Mouse (Mus musculus): ENCODE measurements around the gene Myo15.
"Not testable (repeated sequence)": the region's sequence is repeated elsewhere in the genome, so short reads cannot be mapped to it uniquely, and the experiment has no call there.

The Myo15 gene

DNA sequence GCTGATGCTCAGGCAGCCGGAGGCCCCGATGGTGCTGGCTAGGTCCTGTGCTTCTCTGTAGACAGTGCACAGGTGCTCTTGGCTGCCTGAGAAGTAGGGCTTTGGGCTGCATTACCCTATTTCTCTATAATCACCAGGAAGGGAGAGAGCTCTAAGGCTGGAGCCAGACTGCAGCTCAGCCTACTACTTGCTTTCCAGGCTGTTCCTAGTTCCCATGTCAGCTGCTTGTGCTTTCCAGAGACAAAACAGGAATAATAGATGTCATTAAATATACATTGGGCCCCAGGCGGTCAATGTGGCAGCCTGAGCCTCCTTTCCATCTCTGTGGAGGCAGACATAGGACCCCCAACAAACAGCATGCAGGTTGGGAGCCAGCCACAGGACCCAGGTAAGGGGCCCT lies at the start of gene Myo15:
Gene Myo15 (plus strand): TSS at position 301 of the 400 bp plus-strand sequence.
- DNase-seq (ENCODE audit: low spot score in 2 of 2): no peak

DNA sequence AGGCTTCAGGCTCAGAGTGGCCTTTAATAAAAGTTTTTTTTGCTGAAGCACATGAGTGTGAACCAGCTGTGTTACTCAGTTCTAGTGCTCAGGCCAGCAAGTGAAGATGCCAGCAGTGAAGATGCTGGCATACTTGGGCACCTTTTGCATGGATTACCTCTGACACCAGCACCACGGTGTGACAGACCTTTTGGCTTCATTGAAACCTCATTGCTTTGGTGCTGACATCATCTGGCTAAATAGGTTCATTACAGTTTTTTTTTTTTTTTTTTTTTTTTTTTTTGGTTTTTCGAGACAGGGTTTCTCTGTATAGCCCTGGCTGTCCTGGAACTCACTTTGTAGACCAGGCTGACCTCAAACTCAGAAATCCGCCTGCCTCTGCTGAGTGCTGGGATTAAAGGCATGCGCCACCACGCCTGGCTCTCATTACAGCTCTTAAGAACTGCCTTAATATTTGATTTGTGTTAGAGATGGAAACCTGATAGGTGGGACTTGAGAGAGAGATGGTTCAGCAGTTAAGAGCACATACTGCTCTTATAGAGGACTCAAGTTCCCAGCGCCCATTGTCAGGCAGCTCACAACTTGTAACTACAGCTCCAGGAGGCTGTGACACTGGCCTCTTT lies 47.0 kb upstream of the Myo15 start:
- no peak for DNase-seq (ENCODE audit: low spot score in 2 of 2)

DNA sequence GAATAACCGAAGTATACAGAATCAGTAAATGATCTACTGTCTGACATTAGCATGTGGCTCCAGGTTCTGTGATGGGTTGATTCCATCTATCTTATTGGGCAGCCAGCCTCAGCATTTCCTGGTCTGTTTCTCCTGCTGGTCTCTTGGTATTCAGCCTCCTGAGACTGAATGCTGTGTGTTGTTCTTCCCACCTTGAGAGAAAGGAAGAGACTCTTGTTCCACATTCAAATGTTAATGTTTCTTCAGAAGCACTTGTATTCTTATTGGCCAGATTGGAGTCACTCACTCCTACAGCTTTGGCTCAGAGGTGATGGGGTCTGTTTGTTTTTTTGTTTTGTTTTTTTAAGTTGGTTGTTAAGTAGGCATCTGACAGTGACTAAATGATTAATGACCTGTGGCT lies 46.1 kb upstream of the Myo15 start:
- DNase-seq (ENCODE audit: low spot score in 2 of 2): no peak

DNA sequence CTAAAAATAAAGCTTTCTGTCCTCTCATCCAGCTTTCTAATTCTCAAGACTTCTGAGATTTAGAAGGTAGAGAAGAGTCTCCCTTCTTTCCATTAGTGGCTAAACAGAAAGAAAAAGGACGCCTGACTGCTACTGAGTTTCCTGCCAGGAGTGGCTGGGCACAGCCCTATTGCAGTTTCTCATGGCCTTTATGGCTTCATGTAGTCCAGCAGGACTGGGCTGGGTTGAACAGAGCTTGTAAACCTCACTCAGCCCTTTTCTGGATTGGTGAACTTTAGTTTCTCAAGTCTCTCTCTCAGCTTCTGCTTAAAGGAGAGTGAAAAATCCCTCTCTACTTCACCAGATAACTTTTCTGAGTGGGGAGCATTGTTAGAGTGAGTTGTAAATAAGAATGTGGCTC lies 42.7 kb upstream of the Myo15 start:
- no peak for DNase-seq (ENCODE audit: low spot score in 2 of 2)

DNA sequence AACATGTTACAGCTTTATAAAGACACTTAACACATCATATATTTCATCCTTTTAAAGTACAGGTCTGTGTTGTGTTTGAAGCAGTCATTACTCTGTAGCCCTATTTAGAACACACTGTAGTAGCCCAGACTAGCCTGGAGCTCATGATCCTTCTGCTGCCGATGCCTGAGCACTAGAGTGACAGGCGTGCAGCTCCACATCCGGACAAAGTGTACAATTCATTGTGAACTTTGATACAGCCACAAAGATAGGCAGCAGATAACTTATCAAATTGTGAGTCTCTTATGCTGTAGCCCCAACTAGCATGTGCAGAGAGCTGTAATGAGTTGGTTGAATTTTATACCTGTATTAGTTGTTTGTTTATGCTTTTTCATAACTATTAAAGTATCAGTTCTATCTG lies 41.5 kb upstream of the Myo15 start:
- no peak for DNase-seq (ENCODE audit: low spot score in 2 of 2)

DNA sequence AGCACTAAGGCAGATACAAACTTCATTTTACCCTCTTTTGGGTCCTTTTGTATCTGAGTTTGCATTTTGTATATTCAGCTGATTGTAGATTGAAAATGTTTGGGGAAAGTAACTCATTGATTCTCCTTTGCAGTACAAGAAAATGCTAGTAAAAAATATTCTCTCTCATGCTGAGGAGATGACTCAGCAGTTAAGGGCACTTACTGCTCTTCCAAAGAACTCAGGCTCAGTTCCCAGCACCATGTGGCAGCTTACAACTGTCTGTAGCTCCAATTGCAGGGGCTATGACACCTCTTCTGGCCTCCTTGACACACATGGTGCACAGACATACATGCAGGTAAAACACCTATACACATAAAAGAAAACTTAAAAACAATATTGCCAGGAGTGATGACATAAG lies 35.6 kb upstream of the Myo15 start:
- no peak for DNase-seq (ENCODE audit: low spot score in 2 of 2)

DNA sequence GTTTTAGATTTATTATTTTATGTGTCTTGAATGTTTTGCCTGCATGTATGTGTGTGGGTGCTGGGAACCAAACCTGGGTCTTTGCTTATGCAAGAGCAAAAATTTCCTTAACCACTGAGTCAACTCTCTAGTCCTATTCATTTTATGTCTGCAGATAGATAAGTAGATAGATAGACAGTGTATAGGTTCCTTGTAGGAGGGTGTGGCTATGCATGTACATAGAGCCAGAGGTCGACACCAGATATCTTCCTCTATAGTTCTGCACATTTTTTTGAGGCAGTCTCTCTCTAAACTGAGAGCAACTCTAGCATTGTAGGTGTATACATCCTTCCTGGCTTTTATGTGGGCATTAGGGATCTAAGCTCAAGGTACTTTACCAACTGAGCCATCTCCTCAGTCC lies 34.0 kb upstream of the Myo15 start:
- DNase-seq (ENCODE audit: low spot score in 2 of 2): no peak

DNA sequence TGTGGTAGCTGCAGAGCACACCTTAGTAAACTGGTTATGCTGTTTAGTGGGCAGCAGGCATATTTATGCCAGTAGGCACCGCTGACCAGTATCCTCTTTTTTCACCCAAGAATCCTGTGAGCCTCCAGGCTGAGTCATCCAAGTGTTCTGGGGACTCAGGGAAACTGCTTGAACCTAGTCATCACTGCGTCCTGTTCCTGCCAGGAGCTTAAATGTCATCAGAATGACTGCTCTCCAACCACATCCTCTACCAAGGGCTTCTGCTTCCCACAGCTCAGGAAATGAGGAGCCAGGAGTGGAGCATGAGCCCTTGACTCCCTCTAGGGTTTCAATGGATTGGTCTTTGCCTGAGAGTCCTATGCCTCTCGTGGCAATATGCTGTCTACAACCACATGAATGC lies 32.5 kb upstream of the Myo15 start:
- no peak for DNase-seq (ENCODE audit: low spot score in 2 of 2)

DNA sequence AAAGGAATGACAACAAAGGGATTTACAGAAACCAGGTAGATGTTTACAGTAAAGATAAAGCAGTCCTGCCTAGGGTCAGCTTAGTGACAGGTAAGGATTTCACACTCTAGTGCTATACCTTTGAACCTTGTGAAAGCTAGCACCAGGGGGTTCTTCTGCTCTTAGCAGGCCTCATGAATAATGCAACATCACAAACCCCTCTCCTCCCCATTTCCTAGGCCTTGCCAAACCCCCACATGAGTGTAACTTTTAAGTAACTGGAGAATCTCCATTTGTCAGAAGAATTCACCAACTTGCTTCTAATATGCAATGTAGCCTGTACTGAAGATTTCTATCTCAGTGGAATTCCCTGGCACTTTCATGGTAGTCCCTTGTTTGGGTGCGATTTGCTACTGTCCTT lies 29.5 kb upstream of the Myo15 start:
- not testable (repeated sequence) for DNase-seq (ENCODE audit: low spot score in 2 of 2)

DNA sequence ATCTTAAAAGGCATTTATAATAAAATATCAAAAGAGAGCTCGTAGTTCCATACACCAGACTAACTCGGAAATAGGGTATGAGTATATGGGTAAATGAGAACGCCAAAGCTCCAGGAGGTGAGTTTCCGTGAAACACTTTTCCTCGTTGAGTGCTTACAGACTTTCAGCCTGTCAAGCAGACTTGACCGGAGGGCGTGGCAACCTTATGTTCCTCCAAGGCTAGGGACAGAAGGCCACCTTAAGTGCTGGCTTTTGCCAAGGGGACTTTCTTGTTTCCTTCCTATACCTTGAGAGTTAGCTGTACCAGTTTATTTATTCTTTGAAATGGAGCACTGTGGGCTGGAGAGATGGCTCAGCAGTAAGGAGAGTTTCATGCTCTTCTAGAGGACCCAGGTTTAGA lies 29.0 kb upstream of the Myo15 start:
- no peak for DNase-seq (ENCODE audit: low spot score in 2 of 2)

DNA sequence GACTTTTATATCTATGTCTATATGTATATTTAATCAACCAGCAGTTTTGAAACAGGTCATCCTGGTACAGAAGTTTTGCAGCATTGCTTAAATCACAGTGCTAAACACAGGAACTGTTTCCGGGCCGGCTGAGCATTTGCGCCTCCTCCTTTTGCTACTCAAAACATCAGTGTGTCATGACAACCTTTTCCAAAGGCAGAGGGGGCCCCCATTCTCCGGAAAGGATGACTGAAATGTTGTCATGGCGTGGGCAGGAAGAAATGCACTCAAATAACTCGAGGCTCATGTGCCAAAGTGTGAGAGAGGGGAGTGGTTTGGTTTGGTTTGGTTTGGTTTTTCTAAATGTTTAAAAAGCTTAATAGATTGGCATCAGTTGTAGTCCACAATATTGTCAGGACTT lies 26.2 kb upstream of the Myo15 start:
- no peak for DNase-seq (ENCODE audit: low spot score in 2 of 2)

DNA sequence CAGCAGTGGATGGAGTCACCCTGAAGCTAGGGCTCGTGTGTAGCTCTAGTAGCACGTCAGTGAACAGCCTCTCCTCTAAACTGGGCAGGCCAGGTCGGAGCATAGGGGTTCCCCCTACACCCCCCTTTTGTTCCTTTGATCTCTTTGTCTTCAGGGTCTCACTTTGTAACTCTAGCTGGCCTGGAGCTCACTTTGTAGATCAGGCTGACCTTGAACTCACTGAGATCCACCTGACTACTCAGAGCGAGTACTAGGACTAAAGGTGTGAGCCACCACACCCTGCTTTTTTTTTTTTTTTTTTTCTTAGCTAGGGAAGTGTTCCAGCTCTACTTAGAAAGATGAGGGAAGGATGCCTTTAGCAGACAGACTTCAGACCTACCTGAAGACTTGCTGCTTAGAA lies 25.1 kb upstream of the Myo15 start:
- no peak for DNase-seq (ENCODE audit: low spot score in 2 of 2)

DNA sequence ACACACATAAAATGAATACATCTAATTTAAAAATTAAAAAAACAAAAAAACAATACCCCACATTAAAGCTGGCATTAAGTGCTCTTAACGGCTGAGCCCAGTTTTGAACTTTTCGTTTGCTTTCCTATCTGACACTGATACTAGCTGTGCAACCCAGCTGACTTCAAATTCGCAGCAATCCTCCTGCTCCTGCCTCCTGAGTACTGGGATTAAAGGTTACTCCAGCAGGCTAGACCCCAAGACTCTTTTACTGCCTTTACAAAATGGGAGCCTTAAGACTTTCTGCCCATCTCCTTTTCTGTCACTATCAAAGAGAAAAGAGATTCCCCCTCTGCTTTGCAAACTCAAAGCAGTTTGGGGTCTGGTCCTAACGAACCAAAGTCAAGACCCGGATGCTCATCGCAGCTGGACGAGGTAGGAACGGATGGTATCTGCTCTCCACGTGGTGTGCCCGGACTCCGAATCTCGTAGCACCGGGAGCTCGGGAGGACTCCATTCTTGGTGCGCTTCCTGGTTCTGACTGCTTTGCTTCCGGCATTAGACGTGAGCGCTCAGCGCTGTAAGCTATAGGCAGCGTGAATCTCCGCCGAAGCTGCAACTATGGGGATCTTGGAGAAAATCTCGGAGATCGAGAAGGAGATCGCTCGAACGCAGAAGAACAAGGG lies 14.9 kb upstream of the Myo15 start, which contains the start of gene Drg2:
Gene Drg2 (plus strand): TSS at position 512 of the 665 bp plus-strand sequence.
- DNase-seq (ENCODE audit: low spot score in 2 of 2): peak; percentile 85 to 89

DNA sequence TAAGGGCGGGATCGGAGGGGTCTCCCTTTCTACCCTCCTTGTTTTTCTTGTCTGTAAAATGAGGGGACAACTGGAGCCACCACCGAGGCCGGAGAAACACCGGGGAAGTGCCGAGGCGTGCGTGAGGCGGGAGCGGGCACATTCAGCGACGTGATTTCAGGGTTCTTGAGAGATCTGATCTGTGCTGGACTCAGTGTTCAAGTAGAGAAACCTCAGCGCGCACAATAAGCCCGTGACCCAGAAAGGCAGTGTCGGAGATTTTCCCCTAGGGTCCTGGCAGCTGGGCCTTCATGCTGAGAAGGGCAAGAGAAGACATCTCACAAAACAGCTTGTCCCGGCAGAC lies 14.4 kb upstream of the Myo15 start:
- DNase-seq (ENCODE audit: low spot score in 2 of 2): no peak

DNA sequence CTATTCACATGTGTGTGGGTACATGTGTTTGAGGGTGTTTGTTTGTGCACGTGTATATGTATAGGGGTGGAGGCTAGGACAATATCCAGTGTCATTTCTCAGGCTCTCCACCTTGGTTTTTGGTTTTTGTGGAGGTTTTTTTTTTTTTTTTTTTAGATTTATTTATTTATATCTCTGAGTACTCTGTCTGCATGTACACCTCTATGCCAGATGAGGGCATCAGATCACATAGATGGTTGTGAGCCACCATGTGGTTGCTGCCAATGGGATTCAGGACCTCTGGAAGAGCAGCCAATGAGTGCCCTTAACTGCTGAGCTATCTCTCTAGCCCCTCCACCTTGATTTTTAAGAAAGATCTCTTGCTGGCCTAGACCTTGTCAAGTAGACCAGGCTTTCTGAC lies 11.2 kb upstream of the Myo15 start:
- no peak for DNase-seq (ENCODE audit: low spot score in 2 of 2)

DNA sequence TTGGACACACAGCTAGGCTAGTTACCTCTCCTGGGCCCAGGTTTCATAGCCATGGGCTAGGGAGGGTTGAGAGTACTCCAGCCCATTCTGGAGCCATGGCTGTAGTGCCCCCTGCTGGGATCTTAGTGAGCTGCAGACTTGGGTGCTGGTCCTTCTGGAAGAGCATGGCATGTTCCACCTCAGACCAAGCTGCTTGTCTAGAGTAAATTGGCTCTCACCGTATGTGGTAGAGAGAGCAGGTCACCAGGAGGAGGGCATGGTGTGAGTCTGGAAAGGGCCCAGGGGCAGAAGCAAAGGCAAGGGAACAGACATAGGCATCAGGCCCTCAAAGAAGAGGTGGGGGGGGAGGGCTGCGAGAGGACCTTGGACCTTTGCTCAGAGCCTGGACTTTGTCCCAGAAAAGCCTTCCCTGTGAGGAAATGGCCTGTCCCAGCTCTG lies 3.2 kb upstream of the Myo15 start:
- no peak for DNase-seq (ENCODE audit: low spot score in 2 of 2)

DNA sequence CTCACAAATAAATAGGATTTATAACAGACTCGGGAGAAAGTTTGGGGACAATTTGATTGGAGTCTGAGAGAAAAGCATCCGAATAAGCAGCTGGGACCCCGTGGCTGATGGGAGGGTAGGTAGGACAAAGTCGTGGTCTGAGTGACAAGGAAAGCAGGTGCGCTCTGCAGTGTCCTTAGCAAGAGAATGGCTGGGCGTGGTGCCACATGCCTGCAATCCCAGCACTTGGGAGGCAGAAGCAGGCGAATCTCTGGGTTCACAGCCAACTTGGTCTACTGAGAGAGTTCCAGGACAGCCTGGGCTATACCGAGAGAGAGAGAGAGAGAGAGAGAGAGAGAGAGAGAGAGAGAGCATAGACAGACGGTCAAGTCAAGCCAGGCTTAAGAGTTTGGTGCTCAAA lies 1.6 kb downstream of the Myo15 start:
- DNase-seq (ENCODE audit: low spot score in 2 of 2): no peak

DNA sequence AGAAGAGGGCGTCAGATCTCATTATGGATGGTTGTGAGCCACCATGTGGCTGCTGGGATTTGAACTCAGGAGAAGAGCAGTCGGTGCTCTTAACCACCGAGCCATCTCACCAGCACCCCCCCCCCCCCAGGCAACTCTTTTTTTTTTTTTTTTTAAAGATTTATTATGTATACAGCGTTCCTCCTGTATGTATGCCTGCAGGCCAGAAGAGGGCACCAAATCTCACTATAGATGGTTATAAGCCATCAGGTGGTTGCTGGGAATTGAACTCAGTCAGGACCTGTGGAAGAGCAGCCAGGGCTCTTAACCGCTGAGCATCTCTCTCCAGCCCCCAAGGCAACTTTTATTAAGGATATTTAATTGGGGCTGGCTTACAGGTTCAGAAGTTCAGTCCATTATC lies 5.4 kb downstream of the Myo15 start:
- DNase-seq (ENCODE audit: low spot score in 2 of 2): no peak

DNA sequence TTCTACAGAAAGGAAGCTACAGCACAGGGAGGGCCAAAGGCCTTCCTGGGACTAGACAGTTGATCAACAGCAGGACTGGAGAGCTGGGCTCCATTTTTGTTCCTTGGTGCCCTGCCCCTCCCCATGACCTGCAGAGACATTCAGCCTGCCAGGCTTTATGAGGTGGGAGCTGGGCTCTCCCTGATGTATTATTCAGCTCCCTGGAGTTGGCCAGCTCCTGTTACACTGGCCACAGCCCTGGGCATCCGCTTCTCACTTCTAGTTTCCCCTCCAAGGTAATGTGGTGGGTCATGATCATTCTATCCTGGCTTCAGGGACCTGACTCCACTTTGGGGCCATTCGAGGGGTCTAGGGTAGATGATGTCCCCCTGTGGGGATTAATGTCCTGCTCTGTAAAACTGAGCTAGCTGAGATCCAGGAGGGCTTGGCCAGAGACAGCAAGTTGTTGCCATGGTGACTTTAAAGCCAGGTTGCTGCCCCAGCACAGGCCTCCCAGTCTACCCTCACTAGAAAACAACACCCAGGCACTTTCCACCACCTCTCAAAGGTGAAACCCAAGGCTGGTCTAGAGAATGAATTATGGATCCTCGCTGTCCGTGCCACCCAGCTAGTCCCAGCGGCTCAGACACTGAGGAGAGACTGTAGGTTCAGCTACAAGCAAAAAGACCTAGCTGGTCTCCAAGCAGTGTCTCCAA lies 6.7 kb downstream of the Myo15 start:
- no peak for DNase-seq (ENCODE audit: low spot score in 2 of 2)

DNA sequence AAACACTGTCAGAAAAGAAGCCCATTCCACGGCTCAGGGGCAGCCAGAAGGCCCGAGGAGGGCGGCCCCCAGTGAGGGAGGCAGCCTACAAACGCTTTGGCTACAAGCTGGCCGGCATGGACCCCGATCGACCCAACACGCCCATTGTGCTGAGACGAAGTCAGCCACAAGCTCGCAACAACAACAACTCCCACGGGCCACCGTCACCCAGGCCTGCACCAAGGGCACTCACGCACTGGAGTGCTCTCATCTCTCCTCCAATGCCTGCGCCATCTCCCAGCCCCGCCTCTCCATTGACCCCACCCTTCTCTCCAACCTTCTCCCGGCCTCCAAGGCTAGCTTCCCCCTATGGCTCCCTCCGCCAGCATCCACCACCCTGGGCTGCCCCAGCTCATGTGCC lies 9.0 kb downstream of the Myo15 start:
- no peak for DNase-seq (ENCODE audit: low spot score in 2 of 2)

DNA sequence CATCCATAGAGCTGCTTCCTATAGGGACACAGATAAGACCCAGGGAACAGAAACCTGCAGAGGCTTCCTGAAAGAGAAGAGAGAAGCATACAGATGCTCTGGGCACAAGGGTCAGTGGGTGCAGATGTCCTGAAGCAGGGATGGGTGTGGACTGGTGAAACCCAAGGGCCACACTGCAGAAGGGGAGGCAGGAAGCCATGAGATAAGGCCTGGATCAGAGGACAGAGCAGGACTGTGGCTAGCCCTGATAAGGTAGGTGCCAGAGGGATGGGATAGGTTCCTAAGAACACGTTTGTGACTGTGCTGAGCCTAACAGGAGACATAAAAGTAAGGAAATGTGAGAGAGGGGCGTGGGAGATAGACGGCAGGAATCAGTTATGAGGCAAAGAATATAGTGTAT lies 17.1 kb downstream of the Myo15 start:
- no peak for DNase-seq (ENCODE audit: low spot score in 2 of 2)

DNA sequence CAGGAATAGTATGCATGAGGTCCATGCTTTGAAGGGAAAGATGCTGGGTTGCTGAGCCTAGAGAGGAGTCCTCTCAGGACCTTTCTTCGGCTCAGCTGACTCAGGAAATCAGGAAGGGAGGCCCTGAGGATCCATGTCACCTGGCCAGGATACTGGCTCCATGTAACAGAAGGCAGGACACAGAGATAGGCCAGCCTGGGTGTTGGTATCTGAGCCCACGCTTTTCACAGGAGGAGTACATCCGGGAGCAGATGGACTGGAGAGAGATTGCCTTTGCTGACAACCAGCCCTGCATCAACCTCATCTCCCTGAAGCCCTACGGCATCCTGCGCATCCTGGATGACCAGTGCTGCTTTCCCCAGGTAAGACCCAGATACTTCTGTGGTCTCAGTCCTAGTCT lies 23.6 kb downstream of the Myo15 start:
- no peak for DNase-seq (ENCODE audit: low spot score in 2 of 2)

DNA sequence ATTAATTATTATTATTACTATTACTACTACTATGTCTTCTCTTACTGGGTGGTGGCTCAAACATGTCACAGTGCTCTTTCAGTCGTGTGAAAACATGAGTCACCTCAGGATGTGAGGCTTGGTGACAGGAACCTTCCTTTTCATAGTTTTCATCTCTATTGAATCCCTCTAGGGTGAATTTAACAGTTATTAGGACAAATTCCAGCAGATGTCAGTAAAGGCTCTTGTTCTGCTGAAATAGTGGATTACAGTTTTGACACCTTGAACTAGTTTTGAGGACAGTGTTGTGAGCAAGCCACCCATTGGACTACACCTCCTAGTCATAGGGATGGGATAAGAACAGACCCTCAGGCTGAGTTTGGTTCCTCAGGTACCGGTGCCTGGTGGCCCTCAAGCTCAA lies 26.6 kb downstream of the Myo15 start:
- DNase-seq (ENCODE audit: low spot score in 2 of 2): no peak

Data from urinary bladder, postnatal 4 days (tissue).